Mouse (Mus musculus) lung, postnatal 0 days (tissue): ENCODE results near the gene Glb1. TPM values are rescaled to one million over a fixed set of nuclear protein-coding genes. Genes with fewer than 3 reads are reported as not detected.

Experiments used
- ATAC-seq: fragments of 200-750 bp; cut with Nextera tagmentation; 2 replicates; pipeline ENCODE4 v1.8.0; 2017; ENCODE audit warnings: moderate library complexity
- DNase-seq: peaks from one replicate; pipeline ENCODE4 v3.0.0-alpha.2; 2016; ENCODE audit warnings: low spot score
- H3K27ac ChIP-seq: fragments of 300-500 bp; sonication (generic); 2 replicates; pipeline ENCODE4 v1.5.1; 2014; ENCODE audit warnings: antibody characterized with exemption, mild to moderate bottlenecking, low read length, mixed read lengths
- H3K27me3 ChIP-seq: fragments of 300-500 bp; sonication (generic); replicated peaks from 2 replicates; pipeline ENCODE4 v1.6.1; 2014; ENCODE audit warnings: low read length, mixed read lengths; ENCODE audit not compliant: insufficient read depth
- H3K36me3 ChIP-seq: fragments of 300-500 bp; sonication (generic); 2 replicates; pipeline ENCODE4 v1.6.1; 2014; ENCODE audit warnings: low read length, mixed read lengths; ENCODE audit not compliant: insufficient read depth
- H3K4me1 ChIP-seq: fragments of 300-500 bp; sonication (generic); 2 replicates; pipeline ENCODE4 v1.6.1; 2014; ENCODE audit warnings: antibody characterized with exemption, low read depth, low read length, mixed read lengths; ENCODE audit not compliant: insufficient read depth
- H3K4me2 ChIP-seq: fragments of 300-500 bp; sonication (generic); replicated peaks from 2 replicates; pipeline ENCODE4 v1.6.1; 2014; ENCODE audit warnings: low read depth, mild to moderate bottlenecking, low read length, moderate library complexity, mixed read lengths
- H3K4me3 ChIP-seq: fragments of 300-500 bp; sonication (generic); 2 replicates; pipeline ENCODE4 v1.5.1; 2014; ENCODE audit warnings: low read depth, low read length
- H3K9ac ChIP-seq: fragments of 300-500 bp; sonication (generic); replicated peaks from 2 replicates; pipeline ENCODE4 v1.6.1; 2014; ENCODE audit warnings: low read depth, mild to moderate bottlenecking
- H3K9me3 ChIP-seq: fragments of 300-500 bp; sonication (generic); 2 replicates; pipeline ENCODE4 v1.6.1; 2016; ENCODE audit warnings: low read length, mixed read lengths
- CTCF ChIP-seq: IDR thresholded peaks from 2 replicates; pipeline ENCODE4 v1.5.1; 2016; ENCODE audit warnings: antibody characterized with exemption, mild to moderate bottlenecking
- EP300 ChIP-seq: IDR thresholded peaks from 2 replicates; pipeline ENCODE4 v1.6.1; 2016; ENCODE audit warnings: antibody characterized with exemption, mild to moderate bottlenecking, control low read depth
- WGBS: fragments of 180-500 bp; shearing (Covaris S2); extraction: QIAGEN DNeasy Blood & Tissue Kit; methylation state at CpG from one replicate; pipeline ENCODE4 v1.1.7; 2014; 5-methylcytosine and 5-hydroxymethylcytosine counted together
- polyA plus RNA-seq: library from polyadenylated mRNA; unstranded; fragments of >200 nt; fragmentation: Nextera tagmentation; extraction: Ambion mirVana; gene quantifications from 2 replicates; pipeline ENCODE4 v1.2.1, GENCODE M21; 2015

Glb1 gene
- polyA plus RNA-seq, 1 experiment from 2014 or later = 23.4 TPM

- DNase-seq (no peak), ATAC-seq (no peak)
- no peaks in the 10 kb centered on the region for H3K4me1 ChIP-seq
- H3K27me3 ChIP-seq = no peaks in the 10 kb centered on the region
- WGBS = 69% methylated on average over 10 of the region's 10 CpGs
- H3K4me2 ChIP-seq = no peak overlapping the region
- no peak overlapping the region for H3K27ac ChIP-seq
- H3K4me3 ChIP-seq = no peak overlapping the region
- no peaks in the 10 kb centered on the region; the same call in 1 of the 2 replicates for H3K36me3 ChIP-seq
- no peaks in the 10 kb centered on the region for H3K9me3 ChIP-seq
- TF ChIP-seq EP300 (no peak), CTCF (no peak)
- no peak overlapping the region for H3K9ac ChIP-seq
Measured at GRCm38 (mm10) chr9:114377168-114377567, 23.7 kb upstream of the Glb1 start.

DNA sequence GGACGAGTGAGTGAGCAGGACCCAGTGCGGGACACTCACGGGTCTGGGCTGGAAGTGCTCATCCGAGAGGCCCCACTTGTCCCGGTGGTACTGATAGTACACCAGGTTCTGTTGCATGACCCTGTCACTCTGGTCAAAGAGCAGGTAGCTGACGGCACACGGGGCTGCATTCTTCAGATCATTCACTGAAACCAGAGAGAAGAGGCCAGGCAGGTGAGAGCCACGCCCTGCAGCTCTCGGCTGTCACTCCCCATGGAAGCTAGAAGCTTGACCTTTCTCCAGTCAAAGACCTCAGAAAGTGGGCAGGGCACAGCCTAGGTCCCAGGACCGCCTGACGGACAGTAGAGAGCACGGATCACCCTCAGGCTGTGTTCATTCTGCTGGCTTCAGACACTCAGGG lies 21.0 kb upstream of the Glb1 start:
- Histone ChIP-seq H3K9me3 (no peaks in the 10 kb centered on the region), H3K4me3 (no peak overlapping the region), H3K4me2 (no peak overlapping the region), H3K4me1 (no peaks in the 10 kb centered on the region), H3K27ac (no peak overlapping the region), H3K36me3 (no peaks in the 10 kb centered on the region; the same call in 1 of the 2 replicates), H3K27me3 (no peaks in the 10 kb centered on the region), H3K9ac (no peak overlapping the region)
- WGBS = 77% methylated on average over 12 of the region's 12 CpGs
- DNase-seq (no peak), ATAC-seq (no peak)
- TF ChIP-seq CTCF (no peak), EP300 (no peak)

DNA sequence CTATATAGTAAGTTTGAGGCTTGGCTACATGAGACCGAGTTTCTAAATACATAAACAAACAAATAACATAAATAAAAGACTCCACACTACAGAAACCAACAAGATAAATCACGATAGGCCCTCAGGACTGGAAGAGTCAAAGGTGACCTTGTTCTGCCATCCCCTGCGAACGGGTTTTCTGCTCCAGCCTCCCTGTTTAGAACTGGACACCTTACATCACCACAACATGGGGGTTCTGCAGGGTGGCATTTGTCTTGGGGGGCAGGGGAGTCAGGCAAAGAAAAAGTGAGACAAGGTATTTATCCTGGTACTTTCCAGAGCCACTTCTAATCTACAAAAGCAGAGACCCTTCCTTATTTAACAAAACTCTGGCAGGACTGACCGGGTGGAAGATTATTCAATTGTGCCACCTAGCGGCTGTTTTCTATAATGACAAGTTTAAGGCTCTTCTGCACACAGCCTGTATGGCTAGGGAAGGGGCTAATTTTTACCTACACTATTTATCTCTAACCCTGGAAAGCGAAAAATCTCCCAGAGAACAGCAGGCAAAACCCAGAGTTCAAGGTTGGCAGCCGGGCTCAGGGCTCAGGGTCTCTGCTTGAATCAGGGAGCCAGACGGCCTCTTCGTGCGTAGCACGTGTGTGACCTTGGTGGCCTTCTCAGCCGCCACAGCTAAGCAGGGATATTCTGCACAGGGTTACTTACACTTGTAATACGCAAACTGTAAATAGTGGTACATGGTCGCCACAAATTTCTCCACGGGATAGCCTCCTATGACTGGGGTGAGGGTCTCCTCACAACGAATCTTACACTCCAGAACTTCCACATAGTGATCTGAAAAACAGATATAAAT lies 19.8 kb upstream of the Glb1 start:
- Histone ChIP-seq H3K4me3 (no peak overlapping the region), H3K36me3 (no peaks in the 10 kb centered on the region; the same call in 1 of the 2 replicates), H3K4me2 (no peak overlapping the region), H3K27ac (no peak overlapping the region), H3K4me1 (no peaks in the 10 kb centered on the region), H3K27me3 (no peaks in the 10 kb centered on the region), H3K9ac (no peak overlapping the region), H3K9me3 (no peaks in the 10 kb centered on the region)
- WGBS = 65% methylated on average over 17 of the region's 17 CpGs
- 0 out of 2 replicates have a peak, but pooled peaks have one; percentile 37 for ATAC-seq
- TF ChIP-seq EP300 (no peak), CTCF (peak; percentile 71)
- peak; percentile 70 for DNase-seq

- Histone ChIP-seq H3K27ac (no peak overlapping the region), H3K4me3 (no peak overlapping the region), H3K9me3 (no peaks in the 10 kb centered on the region), H3K9ac (no peak overlapping the region), H3K4me2 (no peak overlapping the region), H3K27me3 (no peaks in the 10 kb centered on the region), H3K36me3 (no peaks in the 10 kb centered on the region), H3K4me1 (no peaks in the 10 kb centered on the region)
- no peak for TF ChIP-seq CTCF
- no peak for TF ChIP-seq EP300
- no peak for ATAC-seq
- WGBS = 85% methylated on average over 17 of the region's 17 CpGs
- no peak for DNase-seq
Measured at GRCm38 (mm10) chr9:114382936-114383710, 17.8 kb upstream of the Glb1 start.

DNA sequence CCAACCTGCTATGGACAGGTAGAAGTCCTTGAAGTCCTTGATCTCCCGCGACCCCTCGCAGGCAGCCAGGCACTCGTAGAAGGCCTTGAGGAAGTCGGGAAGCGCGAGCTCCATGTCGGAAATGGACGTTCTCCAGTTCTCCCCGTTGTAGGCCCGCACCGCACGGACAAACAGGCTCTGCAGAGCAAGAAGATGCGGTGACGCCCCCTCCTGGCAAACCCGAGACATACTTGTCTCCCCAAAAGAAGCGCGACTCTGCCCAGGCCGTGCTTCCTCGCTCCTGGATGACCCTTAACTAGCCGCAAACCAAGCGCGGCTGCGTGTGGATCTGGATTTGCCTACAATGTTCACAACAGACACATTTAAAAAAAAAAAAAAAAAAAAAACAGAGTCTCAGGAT lies 16.2 kb upstream of the Glb1 start:
- Histone ChIP-seq H3K9ac (no peak overlapping the region), H3K27me3 (no peaks in the 10 kb centered on the region), H3K36me3 (no peaks in the 10 kb centered on the region), H3K4me1 (no peaks in the 10 kb centered on the region), H3K27ac (no peak overlapping the region), H3K9me3 (no peaks in the 10 kb centered on the region), H3K4me2 (no peak overlapping the region), H3K4me3 (no peak overlapping the region)
- TF ChIP-seq CTCF (no peak), EP300 (no peak)
- ATAC-seq (no peak), DNase-seq (no peak)
- WGBS = 88% methylated on average over 24 of the region's 24 CpGs

DNA sequence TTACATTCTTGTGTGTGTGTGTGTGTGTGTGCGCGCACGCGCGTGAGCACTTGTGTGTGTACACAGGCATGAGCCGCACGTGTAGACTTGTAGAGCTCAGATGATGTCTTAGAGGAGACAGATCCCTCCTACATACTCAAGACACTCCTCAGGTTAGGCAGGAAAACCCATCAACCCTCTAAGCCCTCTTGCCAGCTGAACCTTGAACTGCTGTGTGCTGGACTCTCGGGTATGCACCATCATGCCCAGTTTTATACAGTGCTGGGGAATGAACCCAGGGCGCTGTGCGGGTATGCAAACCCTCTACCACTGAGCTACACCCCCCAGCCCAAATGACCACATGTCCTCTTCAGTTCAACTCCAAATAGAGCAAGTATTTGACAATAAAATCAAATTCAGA lies 15.7 kb upstream of the Glb1 start:
- WGBS = 93% methylated on average over 10 of the region's 10 CpGs
- no peaks in the 10 kb centered on the region for H3K4me1 ChIP-seq
- no peak overlapping the region for H3K4me3 ChIP-seq
- TF ChIP-seq EP300 (no peak), CTCF (no peak)
- H3K36me3 ChIP-seq = no peaks in the 10 kb centered on the region
- DNase-seq (no peak), ATAC-seq (no peak)
- no peaks in the 10 kb centered on the region for H3K27me3 ChIP-seq
- H3K4me2 ChIP-seq = no peak overlapping the region
- no peak overlapping the region for H3K9ac ChIP-seq
- no peaks in the 10 kb centered on the region for H3K9me3 ChIP-seq
- no peak overlapping the region for H3K27ac ChIP-seq
